Mouse (Mus musculus): Measurements from ENCODE around the gene Olfr597. TPM values are rescaled to one million over a fixed set of nuclear protein-coding genes. Genes with fewer than 3 reads are reported as not detected.

Gene Olfr597
- total RNA-seq, 1 experiment, result not detected

- no peaks in the 10 kb centered on the region for H3K36me3 ChIP-seq (ENCODE audit: control insufficient read depth, insufficient read depth, low read length, poor library complexity, severe bottlenecking)
- no peak for DNase-seq (ENCODE audit: low read depth, low spot score)
- H3K9me3 ChIP-seq (ENCODE audit: control insufficient read depth, insufficient read depth, low read depth, low read length), result no peaks in the 10 kb centered on the region
- no peaks in the 10 kb centered on the region for H3K4me1 ChIP-seq (ENCODE audit: control insufficient read depth in 2 of 2, insufficient read depth in 2 of 2, low read length in 2 of 2, poor library complexity in 1 of 2)
- in situ Hi-C loops (cut with MboI; ENCODE audit: low sequenced_read_pairs in 2 of 2, unreplicated experiment in 2 of 2), result no loop called here
- no peak within 1 kb of the TSS for H3K9ac ChIP-seq (ENCODE audit: insufficient read depth, low read depth, low read length, poor library complexity, severe bottlenecking)
- no peak within 1 kb of the TSS for H3K27ac ChIP-seq (ENCODE audit: insufficient read depth, low read depth, low read length, poor library complexity, severe bottlenecking)
- no peak for TF ChIP-seq MAFK (IDR thresholded peaks at IDR 0.05; ENCODE audit: insufficient read depth, low read depth, low read length)
- TF ChIP-seq ZC3H11A (IDR thresholded peaks at IDR 0.05; ENCODE audit: borderline replicate concordance, low read depth, low read length), result no peak
- no peak for TF ChIP-seq HCFC1 (IDR thresholded peaks at IDR 0.05; ENCODE audit: borderline replicate concordance, insufficient read depth, low read length)
- no peak for TF ChIP-seq CHD2 (IDR thresholded peaks at IDR 0.05; ENCODE audit: low read depth, low read length)
- no peak for TF ChIP-seq ZNF384 (IDR thresholded peaks at IDR 0.05; ENCODE audit: low read depth, low read length)
- H3K4me3 ChIP-seq (ENCODE audit: insufficient read depth in 1 of 2, low read depth in 1 of 2, low read length in 2 of 2, poor library complexity in 1 of 2, severe bottlenecking in 1 of 2), result no peak within 1 kb of the TSS
Observed at GRCm38 (mm10) chr7:103362555-103362954, 46.4 kb downstream of the Olfr597 start, which contains the start of gene Olfr601. Gene Olfr601, minus strand, starts transcription at chr7:103362655.

Other genes with a start within 250 kb of the Olfr597 start
- gene Olfr584, start 234.4 kb upstream of the Olfr597 start, total RNA-seq (2012; rRNA removed), result not detected in 2 replicates
- not detected in 2 replicates for gene Olfr585, start 218.6 kb upstream of the Olfr597 start, total RNA-seq (2012; rRNA removed)
- not detected in 2 replicates for gene Olfr586, start 190.7 kb upstream of the Olfr597 start, total RNA-seq (2012; rRNA removed)
- gene Olfr588-ps1, start 175.4 kb upstream of the Olfr597 start, total RNA-seq (2012; rRNA removed), result not detected in 2 replicates
- gene Olfr589, start 160.0 kb upstream of the Olfr597 start, total RNA-seq (2012; rRNA removed), result not detected in 2 replicates
- gene Olfr591, start 138.0 kb upstream of the Olfr597 start, total RNA-seq (2012; rRNA removed), result not detected in 2 replicates
- not detected in 2 replicates for gene Olfr592, start 131.5 kb upstream of the Olfr597 start, total RNA-seq (2012; rRNA removed)
- gene Olfr593, start 104.5 kb upstream of the Olfr597 start, total RNA-seq (2012; rRNA removed), result not detected in 2 replicates
- gene Olfr594, start 99.3 kb upstream of the Olfr597 start, total RNA-seq (2012; rRNA removed), result not detected in 2 replicates
- gene Usp17ld, start 63.8 kb upstream of the Olfr597 start, total RNA-seq (2012; rRNA removed), result 1.3 and 1.4 TPM in 2 replicates
- not detected in 2 replicates for gene Olfr596, start 10.7 kb upstream of the Olfr597 start, total RNA-seq (2012; rRNA removed)
- not detected in 2 replicates for gene Olfr598, start 7.3 kb downstream of the Olfr597 start, total RNA-seq (2012; rRNA removed)
- gene Olfr599, start 19.6 kb downstream of the Olfr597 start, total RNA-seq (2012; rRNA removed), result not detected in 2 replicates
- not detected in 2 replicates for gene Olfr600, start 33.4 kb downstream of the Olfr597 start, total RNA-seq (2012; rRNA removed)
- gene Olfr601, start 46.3 kb downstream of the Olfr597 start, total RNA-seq (2012; rRNA removed), result not detected in 2 replicates
- not detected in 2 replicates for gene Olfr603, start 69.9 kb downstream of the Olfr597 start, total RNA-seq (2012; rRNA removed)
- 3.7 and 6.4 TPM in 2 replicates for gene Usp17lc, start 98.8 kb downstream of the Olfr597 start, total RNA-seq (2012; rRNA removed)
- not detected in 2 replicates for gene Olfr605, start 129.1 kb downstream of the Olfr597 start, total RNA-seq (2012; rRNA removed)
- gene Olfr606, start 132.7 kb downstream of the Olfr597 start, total RNA-seq (2012; rRNA removed), result not detected in 2 replicates
- not detected in 2 replicates for gene Olfr607, start 147.8 kb downstream of the Olfr597 start, total RNA-seq (2012; rRNA removed)
- not detected in 2 replicates for gene Olfr608, start 153.6 kb downstream of the Olfr597 start, total RNA-seq (2012; rRNA removed)
- gene Olfr609, start 181.7 kb downstream of the Olfr597 start, total RNA-seq (2012; rRNA removed), result not detected in 2 replicates
- not detected in 2 replicates for gene Olfr610, start 195.8 kb downstream of the Olfr597 start, total RNA-seq (2012; rRNA removed)
- gene Olfr611, start 204.5 kb downstream of the Olfr597 start, total RNA-seq (2012; rRNA removed), result not detected in 2 replicates
- gene Olfr612, start 226.4 kb downstream of the Olfr597 start, total RNA-seq (2012; rRNA removed), result not detected in 2 replicates
- not detected in 2 replicates for gene Olfr613, start 231.8 kb downstream of the Olfr597 start, total RNA-seq (2012; rRNA removed)
- not detected in 2 replicates for gene Olfr615, start 239.8 kb downstream of the Olfr597 start, total RNA-seq (2012; rRNA removed)